Mouse (Mus musculus) erythroblast, embryonic 14.5 days (primary cell): Measurements from ENCODE around the gene 1700029P11Rik. TPM values are rescaled to one million over a fixed set of nuclear protein-coding genes. Genes with fewer than 3 reads are reported as not detected.

ENCODE experiments used
- H3K27me3 ChIP-seq: 2 replicates; pipeline ENCODE4 v1.6.1; 2012; ENCODE audit warnings: inconsistent platforms; ENCODE audit not compliant: control insufficient read depth
- H3K36me3 ChIP-seq: 2 replicates; pipeline ENCODE4 v1.6.1; 2012; ENCODE audit warnings: mild to moderate bottlenecking, inconsistent platforms; ENCODE audit not compliant: control insufficient read depth
- H3K4me1 ChIP-seq: 2 replicates; pipeline ENCODE4 v1.6.1; 2012; ENCODE audit warnings: inconsistent platforms; ENCODE audit not compliant: control insufficient read depth
- H3K4me3 ChIP-seq: replicated peaks from 2 replicates; pipeline ENCODE3; 2012; ENCODE audit warnings: moderate library complexity, mild to moderate bottlenecking, inconsistent platforms
- H3K9me3 ChIP-seq: 2 replicates; pipeline ENCODE4 v1.6.1; 2012; ENCODE audit warnings: low read length, inconsistent platforms, mixed read lengths; ENCODE audit not compliant: control insufficient read depth
- GATA1 ChIP-seq: IDR thresholded peaks from 2 replicates; pipeline ENCODE4 v1.6.1; 2012; ENCODE audit warnings: low read length, inconsistent platforms, mixed read lengths
- TAL1 ChIP-seq: IDR thresholded peaks from 3 replicates; pipeline ENCODE4 v1.6.1; 2012; ENCODE audit warnings: low read length, inconsistent platforms, mixed read lengths
- polyA plus RNA-seq: library from polyadenylated mRNA; stranded (reverse); fragments of >175 nt; gene quantifications from 2 replicates; pipeline ENCODE4 v1.2.3, GENCODE M21; 2012

Gene 1700029P11Rik
- polyA plus RNA-seq, 1 experiment = not detected

DNA sequence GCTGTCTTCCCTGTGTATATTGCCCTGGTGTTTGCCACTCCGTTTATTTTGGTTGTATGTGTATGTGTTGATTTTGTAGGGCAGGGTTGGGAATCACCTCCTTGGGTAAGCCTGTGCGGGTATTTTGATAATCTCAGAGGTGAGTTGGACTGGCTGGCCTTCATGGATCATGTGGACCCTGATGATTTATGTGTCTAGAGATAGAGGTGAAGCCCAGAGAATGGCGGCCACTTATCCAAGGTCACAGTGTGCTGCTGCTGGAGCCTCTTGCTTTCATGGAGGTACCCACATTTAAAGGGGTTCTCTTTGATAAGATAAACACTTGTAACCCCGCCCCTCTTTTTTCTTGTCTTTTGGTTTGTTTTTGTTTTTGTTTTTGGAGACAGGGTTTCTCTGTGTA is 40.6 kb upstream of the 1700029P11Rik start:
- peaks cover 38% of the 10 kb centered on the region for H3K27me3 ChIP-seq
- no peaks in the 10 kb centered on the region for H3K36me3 ChIP-seq
- H3K4me3 ChIP-seq = no peak overlapping the region
- no peaks in the 10 kb centered on the region for H3K9me3 ChIP-seq
- TF ChIP-seq TAL1 (no peak), GATA1 (no peak)
- H3K4me1 ChIP-seq = peaks cover 37% of the 10 kb centered on the region

DNA sequence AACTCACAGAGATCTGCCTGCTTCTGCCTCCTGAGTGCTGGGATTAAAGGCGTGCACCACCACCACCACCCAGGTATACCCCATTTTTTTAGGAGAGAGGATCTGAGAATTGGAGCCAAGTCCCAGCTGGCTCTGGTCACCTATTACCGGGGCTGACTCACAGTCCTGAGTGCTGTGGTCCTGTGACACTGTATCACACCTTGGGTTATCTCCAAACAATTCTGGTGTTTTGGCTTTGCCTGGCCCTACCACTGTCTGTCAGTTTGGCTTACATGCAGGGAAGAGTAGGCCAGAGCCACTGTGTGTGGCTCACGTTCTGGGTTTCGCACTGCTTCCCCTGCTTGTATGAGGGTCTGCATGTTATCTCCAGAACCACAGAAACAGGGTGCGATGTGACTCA is 40.1 kb upstream of the 1700029P11Rik start:
- H3K9me3 ChIP-seq = no peaks in the 10 kb centered on the region
- H3K4me3 ChIP-seq = no peak overlapping the region
- TF ChIP-seq GATA1 (no peak), TAL1 (no peak)
- peaks cover 38% of the 10 kb centered on the region for H3K27me3 ChIP-seq
- H3K4me1 ChIP-seq = peaks cover 37% of the 10 kb centered on the region
- no peaks in the 10 kb centered on the region for H3K36me3 ChIP-seq

- Histone ChIP-seq H3K4me1 (peaks cover 37% of the 10 kb centered on the region), H3K9me3 (no peaks in the 10 kb centered on the region), H3K27me3 (peaks cover 31% of the 10 kb centered on the region), H3K4me3 (no peak overlapping the region), H3K36me3 (no peaks in the 10 kb centered on the region)
- TF ChIP-seq GATA1 = no peak
- TF ChIP-seq TAL1 = no peak
These were observed 39.3 kb upstream of the 1700029P11Rik start for GRCm38 (mm10) chr15:81941010-81941409.

DNA sequence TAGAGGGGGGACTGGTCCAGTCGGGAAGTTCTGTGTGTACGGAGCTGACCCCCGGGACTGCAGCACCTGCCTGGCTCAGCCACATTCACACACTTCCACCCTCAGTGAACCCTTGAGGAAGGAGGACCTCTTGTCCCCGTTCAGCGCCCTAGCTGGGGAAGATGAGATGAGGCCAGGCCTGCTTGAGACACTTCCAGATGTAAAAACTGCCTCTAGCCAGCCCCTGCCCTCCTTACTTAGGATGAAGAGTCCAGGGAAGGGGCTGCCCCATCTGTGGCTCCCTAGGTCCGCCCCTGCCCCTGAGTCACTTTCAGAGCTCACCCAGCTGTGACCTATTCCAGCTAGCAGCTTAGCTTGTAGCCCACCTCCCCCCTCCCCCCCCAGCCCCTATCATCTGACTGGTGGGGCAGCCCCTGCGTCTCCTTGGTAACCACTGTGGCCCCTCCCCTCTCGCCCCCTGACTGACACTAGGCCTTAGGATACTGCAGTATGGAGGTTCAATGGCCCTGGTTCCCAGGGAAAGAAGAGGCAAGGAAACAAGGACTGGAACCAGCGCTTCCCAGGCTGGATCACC is 37.1 kb upstream of the 1700029P11Rik start:
- Histone ChIP-seq H3K27me3 (peaks cover 8% of the 10 kb centered on the region), H3K9me3 (peaks cover 4% of the 10 kb centered on the region; the same call in 1 of the 2 replicates), H3K4me3 (no peak overlapping the region), H3K4me1 (peaks cover 27% of the 10 kb centered on the region), H3K36me3 (no peaks in the 10 kb centered on the region)
- TF ChIP-seq TAL1 (no peak), GATA1 (no peak)

DNA sequence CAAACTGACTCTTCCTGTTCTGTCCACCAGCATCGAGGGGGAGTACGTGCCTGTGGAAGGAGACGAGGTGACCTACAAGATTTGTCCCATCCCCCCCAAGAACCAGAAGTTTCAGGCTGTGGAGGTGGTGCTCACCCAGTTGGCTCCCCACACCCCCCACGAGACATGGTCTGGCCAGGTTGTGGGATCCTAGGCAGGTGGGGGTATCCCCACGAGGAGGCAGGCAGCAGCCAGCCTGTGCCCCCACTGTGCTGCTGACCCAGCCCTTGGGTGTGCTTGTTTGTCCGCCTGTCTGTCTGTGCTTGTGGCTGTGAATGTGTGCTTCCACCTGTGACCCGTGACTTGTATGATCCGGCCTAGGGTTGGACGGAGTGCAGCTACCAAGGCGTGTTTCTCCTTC is 31.3 kb upstream of the 1700029P11Rik start:
- H3K4me3 ChIP-seq = no peak overlapping the region
- peaks cover 4% of the 10 kb centered on the region; the same call in 1 of the 2 replicates for H3K9me3 ChIP-seq
- H3K27me3 ChIP-seq = peaks cover 3% of the 10 kb centered on the region; the same call in 1 of the 2 replicates
- H3K36me3 ChIP-seq = peaks cover 31% of the 10 kb centered on the region
- TF ChIP-seq TAL1 (no peak), GATA1 (no peak)
- peaks cover 11% of the 10 kb centered on the region for H3K4me1 ChIP-seq

DNA sequence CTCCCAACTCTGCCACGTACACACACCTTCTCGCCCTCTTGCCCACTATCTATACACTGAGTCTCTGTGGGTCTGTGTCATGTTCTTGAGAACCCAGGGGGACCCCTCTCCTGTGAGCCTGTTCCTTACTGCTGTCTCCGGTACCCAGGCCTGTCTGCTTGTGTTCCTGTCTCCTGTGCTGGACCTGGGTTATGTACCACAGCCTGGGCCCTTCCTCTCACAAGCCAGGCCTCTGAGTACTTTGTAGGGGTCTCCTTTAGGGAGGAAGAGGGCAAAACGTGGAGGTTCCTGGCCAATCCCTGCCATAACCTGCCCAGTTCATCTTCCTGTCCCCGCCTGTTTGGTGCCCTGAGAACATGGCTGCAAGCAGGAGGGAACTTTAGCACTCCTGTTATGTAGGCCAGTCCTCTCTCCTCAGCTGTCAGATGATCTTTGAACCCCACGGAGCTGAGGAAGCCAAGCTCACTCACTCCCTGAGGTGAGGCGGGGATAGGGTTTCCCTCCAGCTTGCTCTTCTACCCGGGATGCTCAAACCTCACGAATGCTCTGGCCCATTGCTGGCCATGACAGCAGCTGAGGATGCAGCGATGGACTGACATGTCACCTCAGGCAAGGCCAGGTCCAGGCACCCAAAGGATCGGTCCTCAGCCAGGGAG is 30.7 kb upstream of the 1700029P11Rik start:
- H3K4me1 ChIP-seq = peaks cover 11% of the 10 kb centered on the region
- H3K27me3 ChIP-seq = peaks cover 3% of the 10 kb centered on the region; the same call in 1 of the 2 replicates
- TF ChIP-seq GATA1 (no peak), TAL1 (no peak)
- peaks cover 4% of the 10 kb centered on the region; the same call in 1 of the 2 replicates for H3K9me3 ChIP-seq
- peaks cover 37% of the 10 kb centered on the region for H3K36me3 ChIP-seq
- H3K4me3 ChIP-seq = no peak overlapping the region

GRCm38 (mm10) chr15:81950716-81951115 is 29.6 kb upstream of the 1700029P11Rik start:
- TF ChIP-seq TAL1 (no peak), GATA1 (no peak)
- peaks cover 46% of the 10 kb centered on the region for H3K36me3 ChIP-seq
- no peaks in the 10 kb centered on the region for H3K27me3 ChIP-seq
- H3K4me1 ChIP-seq = peaks cover 11% of the 10 kb centered on the region
- peaks cover 4% of the 10 kb centered on the region; the same call in 1 of the 2 replicates for H3K9me3 ChIP-seq
- H3K4me3 ChIP-seq = no peak overlapping the region

DNA sequence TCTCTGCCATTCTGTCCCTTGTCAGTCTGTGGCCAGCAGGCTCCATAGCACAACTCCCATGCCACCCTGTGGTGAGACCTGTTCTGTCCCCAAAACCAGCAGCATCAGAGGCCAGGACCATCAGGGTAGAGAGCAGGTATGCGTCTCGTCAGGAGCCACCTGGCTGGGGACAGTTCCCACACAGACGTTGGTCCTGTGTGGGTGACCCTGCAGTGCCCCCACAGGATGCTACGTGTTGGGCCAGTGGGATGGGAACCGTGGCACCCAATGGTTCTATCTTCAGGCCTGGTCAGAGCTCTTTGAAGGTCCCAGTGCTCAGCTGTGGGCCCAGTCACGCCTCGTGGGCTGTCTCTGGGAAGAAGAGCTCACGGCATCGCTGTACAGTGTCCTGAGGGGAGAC is 29.2 kb upstream of the 1700029P11Rik start:
- Histone ChIP-seq H3K4me1 (peaks cover 11% of the 10 kb centered on the region), H3K36me3 (peaks cover 51% of the 10 kb centered on the region), H3K4me3 (no peak overlapping the region), H3K9me3 (peaks cover 4% of the 10 kb centered on the region; the same call in 1 of the 2 replicates), H3K27me3 (no peaks in the 10 kb centered on the region)
- TF ChIP-seq GATA1 (no peak), TAL1 (no peak)

DNA sequence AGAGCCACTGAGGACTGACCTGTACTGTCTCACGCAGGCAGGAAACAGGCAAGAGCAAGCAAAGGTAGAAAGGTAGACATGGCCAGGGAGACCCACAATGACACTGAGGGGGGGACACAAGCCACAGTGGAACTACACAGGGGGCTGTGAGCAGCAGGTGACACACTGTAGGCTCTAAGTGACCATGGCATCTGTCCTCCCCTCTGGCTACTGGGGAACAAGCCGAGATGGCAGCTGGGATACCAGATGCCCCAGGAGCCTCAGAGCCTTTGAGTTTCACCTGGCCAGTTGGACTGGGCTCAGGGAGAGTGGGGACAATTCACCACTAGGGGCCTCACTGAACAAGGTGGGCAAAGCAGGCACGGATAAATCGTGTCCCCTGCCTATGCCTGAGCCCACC is 28.0 kb upstream of the 1700029P11Rik start:
- TF ChIP-seq GATA1 = no peak
- no peak for TF ChIP-seq TAL1
- H3K36me3 ChIP-seq = peaks cover 62% of the 10 kb centered on the region
- peaks cover 14% of the 10 kb centered on the region for H3K4me1 ChIP-seq
- H3K27me3 ChIP-seq = no peaks in the 10 kb centered on the region
- H3K9me3 ChIP-seq = peaks cover under 1% of the 10 kb centered on the region; the same call in 1 of the 2 replicates
- no peak overlapping the region for H3K4me3 ChIP-seq
